Mouse (Mus musculus): ENCODE measurements at regions not wholly inside any gene's neighbourhood (a gene's known extent, or its start where the extent isn't known, plus 50 kb on each side); places are given as distances from the start of the nearest gene placed in this dataset.

GRCm38 (mm10) chr1:101113266-101113849 is 1340.8 kb downstream of the Cntnap5b start:
- H3K27ac ChIP-seq (ENCODE audit: low read depth, low read length): no peak overlapping the region
- no peaks in the 10 kb centered on the region for H3K9me3 ChIP-seq (ENCODE audit: control insufficient read depth, low read length)
- H3K27me3 ChIP-seq (replicated peaks; ENCODE audit: control insufficient read depth, insufficient read depth, low read length): no peaks in the 10 kb centered on the region
- H3K4me3 ChIP-seq (ENCODE audit: low read length): no peak overlapping the region
- H3K4me2 ChIP-seq (ENCODE audit: low read length): no peak overlapping the region
- no peak for ATAC-seq
- no peaks in the 10 kb centered on the region for H3K36me3 ChIP-seq (ENCODE audit: control insufficient read depth, insufficient read depth, low read length)
- H3K4me1 ChIP-seq (ENCODE audit: control insufficient read depth, insufficient read depth, low read depth, low read length): no peaks in the 10 kb centered on the region
- no peak overlapping the region for H3K9ac ChIP-seq (ENCODE audit: low read depth, low read length)
- WGBS: 98% methylated on average over 2 of the region's 2 CpGs

- Histone ChIP-seq H3K27ac (ENCODE audit: low read depth, low read length) (no peak overlapping the region), H3K9me3 (ENCODE audit: control insufficient read depth, low read length) (no peaks in the 10 kb centered on the region), H3K27me3 (replicated peaks; ENCODE audit: control insufficient read depth, insufficient read depth, low read length) (no peaks in the 10 kb centered on the region), H3K4me2 (ENCODE audit: low read length) (no peak overlapping the region), H3K4me3 (ENCODE audit: low read length) (no peak overlapping the region), H3K36me3 (ENCODE audit: control insufficient read depth, insufficient read depth, low read length) (no peaks in the 10 kb centered on the region), H3K9ac (ENCODE audit: low read depth, low read length) (no peak overlapping the region), H3K4me1 (ENCODE audit: control insufficient read depth, insufficient read depth, low read depth, low read length) (no peaks in the 10 kb centered on the region)
- WGBS: 79% methylated on average over 2 of the region's 2 CpGs
- 0 out of 2 replicates have a peak, but pooled peaks have one; percentile 56 for ATAC-seq
These were observed 1349.7 kb downstream of the Cntnap5b start for GRCm38 (mm10) chr1:101122091-101122825.

GRCm38 (mm10) chr1:101127242-101127641 is 1354.7 kb downstream of the Cntnap5b start:
- Histone ChIP-seq H3K9me3 (ENCODE audit: control insufficient read depth, low read length) (no peaks in the 10 kb centered on the region), H3K4me1 (ENCODE audit: control insufficient read depth, insufficient read depth, low read depth, low read length) (no peaks in the 10 kb centered on the region), H3K27ac (ENCODE audit: low read depth, low read length) (no peak overlapping the region), H3K9ac (ENCODE audit: low read depth, low read length) (no peak overlapping the region), H3K4me3 (ENCODE audit: low read length) (no peak overlapping the region), H3K36me3 (ENCODE audit: control insufficient read depth, insufficient read depth, low read length) (no peaks in the 10 kb centered on the region), H3K27me3 (replicated peaks; ENCODE audit: control insufficient read depth, insufficient read depth, low read length) (no peaks in the 10 kb centered on the region), H3K4me2 (ENCODE audit: low read length) (no peak overlapping the region)
- WGBS: 96% methylated on average over 1 of the region's 1 CpGs
- ATAC-seq: no peak

GRCm38 (mm10) chr1:101166666-101167065 is 1394.1 kb downstream of the Cntnap5b start:
- Histone ChIP-seq H3K9ac (ENCODE audit: low read depth, low read length) (no peak overlapping the region), H3K27me3 (replicated peaks; ENCODE audit: control insufficient read depth, insufficient read depth, low read length) (no peaks in the 10 kb centered on the region), H3K4me2 (ENCODE audit: low read length) (no peak overlapping the region), H3K27ac (ENCODE audit: low read depth, low read length) (no peak overlapping the region), H3K9me3 (ENCODE audit: control insufficient read depth, low read length) (no peaks in the 10 kb centered on the region), H3K4me1 (ENCODE audit: control insufficient read depth, insufficient read depth, low read depth, low read length) (no peaks in the 10 kb centered on the region), H3K36me3 (ENCODE audit: control insufficient read depth, insufficient read depth, low read length) (no peaks in the 10 kb centered on the region), H3K4me3 (ENCODE audit: low read length) (no peak overlapping the region)
- ATAC-seq: no peak
- 79% methylated on average over 2 of the region's 2 CpGs for WGBS
